Mouse (Mus musculus) hindbrain, embryonic 15.5 days (tissue): ENCODE data around the gene Gm4302. TPM values are rescaled to one million over a fixed set of nuclear protein-coding genes. Genes with fewer than 3 reads are reported as not detected.
"Not testable (repeated sequence)": the region's sequence is repeated elsewhere in the genome, so short reads cannot be mapped to it uniquely, and the experiment has no call there.

Experiments
- ATAC-seq: fragments of 200-750 bp; cut with Nextera tagmentation; 2 replicates; pipeline ENCODE4 v1.8.0; 2017; ENCODE audit warnings: low read depth, moderate number of reproducible peaks, moderate TSS enrichment; ENCODE audit not compliant: low FRiP score
- H3K27ac ChIP-seq: fragments of 300-500 bp; sonication (generic); replicated peaks from 2 replicates; pipeline ENCODE4 v1.5.1; 2015; ENCODE audit warnings: mild to moderate bottlenecking, inconsistent platforms
- H3K27me3 ChIP-seq: fragments of 300-500 bp; sonication (generic); 2 replicates; pipeline ENCODE4 v1.6.1; 2015; ENCODE audit warnings: control low read depth, inconsistent platforms
- H3K36me3 ChIP-seq: fragments of 300-500 bp; sonication (generic); 2 replicates; pipeline ENCODE4 v1.6.1; 2015; ENCODE audit warnings: control low read depth, inconsistent platforms
- H3K4me1 ChIP-seq: fragments of 300-500 bp; sonication (generic); replicated peaks from 2 replicates; pipeline ENCODE4 v1.6.1; 2015; ENCODE audit warnings: control low read depth, inconsistent platforms
- H3K4me2 ChIP-seq: fragments of 300-500 bp; sonication (generic); 2 replicates; pipeline ENCODE4 v1.6.1; 2015; ENCODE audit warnings: moderate library complexity, mild to moderate bottlenecking, inconsistent platforms
- H3K4me3 ChIP-seq: fragments of 300-500 bp; sonication (generic); 2 replicates; pipeline ENCODE4 v1.5.1; 2015; ENCODE audit warnings: mild to moderate bottlenecking, inconsistent platforms
- H3K9ac ChIP-seq: fragments of 300-500 bp; sonication (generic); 2 replicates; pipeline ENCODE4 v1.6.1; 2015; ENCODE audit warnings: inconsistent platforms
- H3K9me3 ChIP-seq: fragments of 300-500 bp; sonication (generic); 2 replicates; pipeline ENCODE4 v1.6.1; 2016; ENCODE audit warnings: control low read depth, inconsistent platforms
- WGBS: fragments of 180-500 bp; shearing (Covaris S2); methylation state at CpG from one replicate; pipeline ENCODE4 v1.1.7; 2015; 5-methylcytosine and 5-hydroxymethylcytosine counted together
- polyA plus RNA-seq: library from polyadenylated mRNA; unstranded; fragments of >200 nt; fragmentation: Nextera tagmentation; extraction: Ambion mirVana; gene quantifications from 2 replicates; pipeline ENCODE4 v1.2.1, GENCODE M21; 2015

Gene Gm4302
- polyA plus RNA-seq, result not detected in 2 replicates

- H3K4me3 ChIP-seq, H3K9me3 ChIP-seq, H3K4me2 ChIP-seq, H3K27me3 ChIP-seq, H3K36me3 ChIP-seq, H3K27ac ChIP-seq, ATAC-seq, H3K9ac ChIP-seq, H3K4me1 ChIP-seq: not testable (repeated sequence)
- WGBS, result no CpG with 5 or more reads among the region's 3 CpGs
Observed at GRCm38 (mm10) chr10:100340536-100340935, at the start of gene Gm4302. TSS of gene Gm4302 (plus strand) at chr10:100340836.

DNA sequence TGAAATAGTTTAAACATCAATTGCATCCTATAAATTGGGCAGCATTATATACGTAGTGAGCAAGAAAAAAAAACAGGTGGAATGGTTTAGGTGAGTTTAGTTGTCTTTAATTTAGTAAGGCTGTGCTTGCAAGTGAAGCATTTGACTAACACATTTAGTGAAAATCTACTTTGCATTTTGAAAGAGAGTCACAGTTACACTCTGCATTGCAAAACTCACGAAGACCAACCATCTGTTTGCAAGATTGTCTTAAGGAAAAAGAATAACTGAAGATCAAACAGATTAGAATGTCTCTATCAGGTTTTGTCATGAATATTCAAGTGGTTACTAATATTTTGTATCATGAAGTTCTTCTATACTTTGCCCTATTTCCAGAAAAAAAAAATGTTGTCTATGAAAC, 44.5 kb upstream of the Gm4302 start:
- Histone ChIP-seq H3K9me3 (no peaks in the 10 kb centered on the region), H3K4me1 (no peaks in the 10 kb centered on the region), H3K27me3 (no peaks in the 10 kb centered on the region), H3K4me2 (no peak overlapping the region), H3K4me3 (no peak overlapping the region), H3K36me3 (no peaks in the 10 kb centered on the region), H3K27ac (no peak overlapping the region), H3K9ac (no peak overlapping the region)
- WGBS, result 84% methylated on average over 2 of the region's 2 CpGs
- ATAC-seq, result no peak

DNA sequence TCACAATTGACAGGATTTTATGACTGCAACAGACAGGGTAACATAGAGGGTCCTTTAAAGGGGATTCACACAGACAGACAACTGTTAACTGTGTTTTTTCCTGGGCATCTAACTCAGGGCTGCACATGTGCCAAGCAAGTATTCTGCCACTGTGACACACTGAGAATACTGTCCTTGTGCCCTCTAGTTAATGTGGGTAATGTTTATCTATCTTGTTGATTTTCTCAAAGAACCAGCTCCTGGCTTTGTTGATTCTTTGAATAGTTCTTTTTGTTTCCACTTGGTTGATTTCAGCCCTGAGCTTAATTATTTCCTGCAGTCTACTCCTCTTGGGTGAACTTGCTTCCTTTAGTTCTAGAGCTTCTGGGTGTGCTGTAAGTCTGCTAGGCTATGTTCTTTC, 40.5 kb upstream of the Gm4302 start:
- H3K36me3 ChIP-seq, ATAC-seq, H3K27ac ChIP-seq, H3K4me3 ChIP-seq, H3K9me3 ChIP-seq, H3K27me3 ChIP-seq, H3K4me1 ChIP-seq, H3K4me2 ChIP-seq, H3K9ac ChIP-seq: not testable (repeated sequence)

GRCm38 (mm10) chr10:100335376-100335775, 5.3 kb upstream of the Gm4302 start, which contains the start of gene Gm4301:
TSS of gene Gm4301 (plus strand) at chr10:100335676.
- H3K4me2 ChIP-seq, H3K36me3 ChIP-seq, H3K27me3 ChIP-seq, H3K9me3 ChIP-seq, H3K4me1 ChIP-seq, H3K9ac ChIP-seq, ATAC-seq, H3K4me3 ChIP-seq, H3K27ac ChIP-seq: not testable (repeated sequence)
- no CpG with 5 or more reads among the region's 2 CpGs for WGBS

DNA sequence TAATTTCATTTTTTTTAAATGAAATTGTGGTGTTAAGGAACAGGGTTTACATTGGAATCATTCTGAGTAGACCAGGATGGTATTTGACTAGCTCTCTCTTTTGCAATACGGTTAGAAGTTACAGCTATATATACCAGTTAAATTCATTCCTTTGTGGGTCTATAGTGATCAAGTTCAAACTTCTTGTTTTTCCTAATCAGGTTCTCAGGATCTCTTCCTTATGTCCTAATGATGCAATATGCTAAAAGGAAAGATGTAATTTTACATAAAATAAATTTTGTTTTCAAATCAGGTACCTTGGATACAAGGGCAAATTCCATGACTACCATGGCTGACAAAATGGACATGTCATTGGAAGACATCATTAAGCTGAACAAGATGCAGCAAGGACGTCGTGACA, 5.0 kb downstream of the Gm4302 start, which contains the start of gene Gm4303:
Gm4303 (plus strand) TSS at position 301 of the 400 bp plus-strand sequence.
- H3K27me3 ChIP-seq, H3K36me3 ChIP-seq, H3K4me2 ChIP-seq, H3K27ac ChIP-seq, H3K9ac ChIP-seq, H3K9me3 ChIP-seq, H3K4me3 ChIP-seq, ATAC-seq, H3K4me1 ChIP-seq: not testable (repeated sequence)
- WGBS, result no CpG with 5 or more reads among the region's 3 CpGs

DNA sequence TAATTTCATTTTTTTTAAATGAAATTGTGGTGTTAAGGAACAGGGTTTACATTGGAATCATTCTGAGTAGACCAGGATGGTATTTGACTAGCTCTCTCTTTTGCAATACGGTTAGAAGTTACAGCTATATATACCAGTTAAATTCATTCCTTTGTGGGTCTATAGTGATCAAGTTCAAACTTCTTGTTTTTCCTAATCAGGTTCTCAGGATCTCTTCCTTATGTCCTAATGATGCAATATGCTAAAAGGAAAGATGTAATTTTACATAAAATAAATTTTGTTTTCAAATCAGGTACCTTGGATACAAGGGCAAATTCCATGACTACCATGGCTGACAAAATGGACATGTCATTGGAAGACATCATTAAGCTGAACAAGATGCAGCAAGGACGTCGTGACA, 10.2 kb downstream of the Gm4302 start, which contains the start of gene Gm4305:
Gm4305 (plus strand) TSS at position 301 of the 400 bp plus-strand sequence.
- H3K27me3 ChIP-seq, H3K36me3 ChIP-seq, H3K9ac ChIP-seq, H3K4me1 ChIP-seq, H3K9me3 ChIP-seq, H3K4me2 ChIP-seq, ATAC-seq, H3K27ac ChIP-seq, H3K4me3 ChIP-seq: not testable (repeated sequence)
- no CpG with 5 or more reads among the region's 3 CpGs for WGBS

GRCm38 (mm10) chr10:100356841-100357240, 16.2 kb downstream of the Gm4302 start:
- not testable (repeated sequence) for H3K4me1 ChIP-seq, H3K4me2 ChIP-seq
- WGBS, result 77% methylated on average over 2 of the region's 2 CpGs

DNA sequence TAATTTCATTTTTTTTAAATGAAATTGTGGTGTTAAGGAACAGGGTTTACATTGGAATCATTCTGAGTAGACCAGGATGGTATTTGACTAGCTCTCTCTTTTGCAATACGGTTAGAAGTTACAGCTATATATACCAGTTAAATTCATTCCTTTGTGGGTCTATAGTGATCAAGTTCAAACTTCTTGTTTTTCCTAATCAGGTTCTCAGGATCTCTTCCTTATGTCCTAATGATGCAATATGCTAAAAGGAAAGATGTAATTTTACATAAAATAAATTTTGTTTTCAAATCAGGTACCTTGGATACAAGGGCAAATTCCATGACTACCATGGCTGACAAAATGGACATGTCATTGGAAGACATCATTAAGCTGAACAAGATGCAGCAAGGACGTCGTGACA, 20.4 kb downstream of the Gm4302 start, which contains the start of gene Gm4307:
Gm4307 (plus strand) TSS at position 301 of the 400 bp plus-strand sequence.
- H3K27me3 ChIP-seq, H3K9me3 ChIP-seq, H3K4me1 ChIP-seq, H3K4me3 ChIP-seq, ATAC-seq, H3K27ac ChIP-seq, H3K4me2 ChIP-seq, H3K36me3 ChIP-seq, H3K9ac ChIP-seq: not testable (repeated sequence)
- no CpG with 5 or more reads among the region's 3 CpGs for WGBS

More at GRCm38 (mm10) chr10:100356841-100357240, 16.2 kb downstream of the Gm4302 start:
- not testable (repeated sequence) for H3K27ac ChIP-seq, H3K27me3 ChIP-seq, ATAC-seq, H3K9ac ChIP-seq, H3K9me3 ChIP-seq, H3K4me3 ChIP-seq, H3K36me3 ChIP-seq

DNA sequence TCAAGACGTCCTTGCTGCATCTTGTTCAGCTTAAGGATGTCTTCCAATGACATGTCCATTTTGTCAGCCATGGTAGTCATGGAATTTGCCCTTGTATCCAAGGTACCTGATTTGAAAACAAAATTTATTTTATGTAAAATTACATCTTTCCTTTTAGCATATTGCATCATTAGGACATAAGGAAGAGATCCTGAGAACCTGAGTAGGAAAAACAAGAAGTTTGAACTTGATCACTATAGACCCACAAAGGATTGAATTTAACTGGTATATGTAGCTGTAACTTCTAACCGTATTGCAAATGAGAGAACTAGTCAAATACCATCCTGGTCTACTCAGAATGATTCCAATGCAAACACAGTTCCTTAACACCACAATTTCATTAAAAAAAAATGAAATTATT, 41.8 kb downstream of the Gm4302 start, which contains the start of gene Gm4312:
Gm4312 (minus strand) TSS at position 101 of the 400 bp plus-strand sequence.
- not testable (repeated sequence) for H3K9ac ChIP-seq, H3K36me3 ChIP-seq, H3K27me3 ChIP-seq, H3K4me3 ChIP-seq, H3K4me2 ChIP-seq, H3K9me3 ChIP-seq, ATAC-seq, H3K4me1 ChIP-seq, H3K27ac ChIP-seq
- WGBS, result no CpG with 5 or more reads among the region's 2 CpGs

Other genes with a start within 250 kb of the Gm4302 start
- gene Gm4301, start 5.2 kb upstream of the Gm4302 start, polyA plus RNA-seq, result not detected in 2 replicates
- gene Gm4303, start 5.1 kb downstream of the Gm4302 start, polyA plus RNA-seq, result not detected in 2 replicates
- not detected in 2 replicates for gene Gm4305, start 10.3 kb downstream of the Gm4302 start, polyA plus RNA-seq
- gene Gm4307, start 20.5 kb downstream of the Gm4302 start, polyA plus RNA-seq, result not detected in 2 replicates
- not detected in 2 replicates for gene Gm4312, start 41.7 kb downstream of the Gm4302 start, polyA plus RNA-seq
- gene Tmtc3, start 146.5 kb downstream of the Gm4302 start, polyA plus RNA-seq, result 11.6 and 12.4 TPM in 2 replicates
- gene Cep290, start 146.7 kb downstream of the Gm4302 start, polyA plus RNA-seq, result 5.9 and 6.0 TPM in 2 replicates
- gene 4930430F08Rik, start 249.6 kb downstream of the Gm4302 start, polyA plus RNA-seq, result 13.7 and 14.3 TPM in 2 replicates
- gene 1700017N19Rik, start 249.6 kb downstream of the Gm4302 start, polyA plus RNA-seq, result 0.26 TPM in 1 of 2 replicates, not detected in the other